Comparison of ENCODE assay signal across 14 mouse cellular contexts in the genomic region with DNA sequence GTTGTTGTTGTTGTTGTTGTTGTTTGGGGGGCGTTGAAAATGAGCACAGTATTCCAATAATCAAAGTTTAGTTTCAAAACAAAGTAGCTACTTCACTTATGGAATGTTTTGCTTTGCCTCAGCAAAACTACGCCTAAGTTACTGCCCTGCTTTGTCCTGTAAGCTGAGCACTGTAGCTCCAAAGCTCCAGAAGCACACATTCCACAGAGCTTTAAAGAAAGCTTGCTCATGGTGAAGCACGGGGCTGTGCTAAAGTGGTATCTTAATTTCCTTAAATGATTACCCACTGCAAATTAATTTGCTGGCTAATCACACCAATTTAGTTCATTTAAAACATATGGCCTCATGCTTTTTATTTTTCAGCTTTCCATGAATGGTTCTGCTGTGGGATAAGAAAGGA. TPM values are rescaled to one million over a fixed set of nuclear protein-coding genes. Genes with fewer than 3 reads are reported as not detected.
DNase-seq lines count a peak whose midpoint lies in the region; ATAC-seq and TF ChIP-seq lines count a peak whose summit lies in the region.
"Had no signal": no experiment of that assay in that cellular context is flagged by ENCODE, and none has a peak within 500 bp of the region (broad histone marks: within the 10 kb centered on the region; RNA-seq: fewer than 3 reads in every experiment).

No protein-coding gene starts in this region.

- peaks cover 93% of the 10 kb centered on the region for H3K27me3 ChIP-seq in midbrain, embryonic 11.5 days (ENCODE audit: control insufficient read depth, insufficient read depth, low read length)
- H3K27me3 ChIP-seq in midbrain, postnatal 0 days (ENCODE audit: insufficient read depth, low read length): peaks cover 79% of the 10 kb centered on the region
- peaks cover 82% of the 10 kb centered on the region for H3K27me3 ChIP-seq in embryonic facial prominence, embryonic 15.5 days
- H3K27me3 ChIP-seq in midbrain, embryonic 14.5 days (ENCODE audit: control insufficient read depth, insufficient read depth, low read length): peaks cover 87% of the 10 kb centered on the region

- DNase-seq in cerebellum, postnatal 10 days: peak; percentile 6 to 30
- DNase-seq in cerebellum, adult 9-11 months: no peak
- DNase-seq in midbrain, embryonic 11.5 days (ENCODE audit: low spot score, missing footprints): peak; percentile 93
- DNase-seq in midbrain, postnatal 0 days (ENCODE audit: low spot score): no peak
- peak; percentile 48 for DNase-seq in midbrain, embryonic 14.5 days
- DNase-seq in ovary, postnatal 10 days (ENCODE audit: low spot score): no peak
- no peak for DNase-seq in frontal cortex, postnatal 10 days (ENCODE audit: low spot score in 2 of 2)

- ATAC-seq in midbrain, embryonic 11.5 days (ENCODE audit: low FRiP score): no peak
- ATAC-seq in midbrain, postnatal 0 days (ENCODE audit: low FRiP score): no peak
- ATAC-seq in embryonic facial prominence, embryonic 15.5 days (ENCODE audit: insufficient number of reproducible peaks, low FRiP score, low TSS enrichment, low read depth): no peak
- ATAC-seq in midbrain, embryonic 14.5 days (ENCODE audit: low FRiP score, low TSS enrichment): no peak

- H3K4me3 ChIP-seq in midbrain, embryonic 11.5 days (ENCODE audit: low read depth, low read length): peak overlapping the region; percentile 10; the same call in 1 of the 2 replicates
- no peak overlapping the region for H3K4me3 ChIP-seq in midbrain, postnatal 0 days (ENCODE audit: low read depth, low read length)
- H3K4me3 ChIP-seq in embryonic facial prominence, embryonic 15.5 days (replicated peaks): peak overlapping the region; percentile 47
- H3K4me3 ChIP-seq in midbrain, embryonic 14.5 days (replicated peaks; ENCODE audit: low read depth, low read length): peak overlapping the region; percentile 39; the same call in 1 of the 2 replicates
- H3K4me3 ChIP-seq: hindbrain, embryonic 13.5 days; liver, embryonic 15.5 days; neural tube, embryonic 13.5 days had no signal

- no peak overlapping the region for H3K27ac ChIP-seq in midbrain, embryonic 11.5 days (ENCODE audit: low read depth, low read length)
- H3K27ac ChIP-seq in midbrain, postnatal 0 days (ENCODE audit: low read depth, low read length): no peak overlapping the region
- H3K27ac ChIP-seq in embryonic facial prominence, embryonic 15.5 days (replicated peaks): no peak overlapping the region
- no peak overlapping the region for H3K27ac ChIP-seq in midbrain, embryonic 14.5 days (replicated peaks; ENCODE audit: low read depth, low read length)
- H3K27ac ChIP-seq: heart, embryonic 13.5 days; hindbrain, embryonic 13.5 days; kidney, postnatal 0 days; liver, embryonic 15.5 days; neural tube, embryonic 13.5 days had no signal

- no peak overlapping the region for H3K4me2 ChIP-seq in midbrain, embryonic 11.5 days
- H3K4me2 ChIP-seq in midbrain, postnatal 0 days (ENCODE audit: low read depth, low read length, poor library complexity, severe bottlenecking): no peak overlapping the region
- H3K4me2 ChIP-seq in embryonic facial prominence, embryonic 15.5 days (replicated peaks): peak overlapping the region; percentile 89; the same call in 1 of the 2 replicates
- H3K4me2 ChIP-seq in midbrain, embryonic 14.5 days (ENCODE audit: low read length): no peak overlapping the region
- H3K4me2 ChIP-seq: hindbrain, embryonic 13.5 days; liver, embryonic 15.5 days; neural tube, embryonic 13.5 days had no signal

- WGBS in midbrain, embryonic 11.5 days: 2% methylated on average over 3 of the region's 3 CpGs
- WGBS in midbrain, postnatal 0 days: 3% methylated on average over 3 of the region's 3 CpGs
- WGBS in embryonic facial prominence, embryonic 15.5 days: 6% methylated on average over 3 of the region's 3 CpGs
- under 1% methylated on average over 3 of the region's 3 CpGs for WGBS in midbrain, embryonic 14.5 days

- H3K9ac ChIP-seq in midbrain, embryonic 11.5 days (ENCODE audit: low read length): 0 out of 2 replicates have a peak overlapping the region, but pooled peaks have one; percentile 1
- no peak overlapping the region for H3K9ac ChIP-seq in midbrain, postnatal 0 days (replicated peaks; ENCODE audit: low read length, poor library complexity, severe bottlenecking)
- H3K9ac ChIP-seq in embryonic facial prominence, embryonic 15.5 days: no peak overlapping the region
- H3K9ac ChIP-seq in midbrain, embryonic 14.5 days (replicated peaks; ENCODE audit: low read length): no peak overlapping the region
- H3K9ac ChIP-seq: heart, embryonic 13.5 days; hindbrain, embryonic 13.5 days; liver, embryonic 15.5 days; neural tube, embryonic 13.5 days had no signal

- H3K4me1 ChIP-seq in midbrain, embryonic 11.5 days (ENCODE audit: control insufficient read depth, insufficient read depth, low read length): peaks cover 15% of the 10 kb centered on the region
- H3K4me1 ChIP-seq in midbrain, postnatal 0 days (ENCODE audit: insufficient read depth, low read length): no peaks in the 10 kb centered on the region
- peaks cover 37% of the 10 kb centered on the region for H3K4me1 ChIP-seq in embryonic facial prominence, embryonic 15.5 days
- H3K4me1 ChIP-seq in midbrain, embryonic 14.5 days (ENCODE audit: control insufficient read depth, insufficient read depth, low read length): peaks cover 9% of the 10 kb centered on the region; the same call in 1 of the 2 replicates

- TF ChIP-seq CTCF in midbrain, postnatal 0 days (IDR thresholded peaks at IDR 0.05): no peak

- H3K36me3 ChIP-seq in midbrain, embryonic 11.5 days (ENCODE audit: control insufficient read depth, insufficient read depth, low read length): no peaks in the 10 kb centered on the region
- H3K36me3 ChIP-seq in midbrain, postnatal 0 days (ENCODE audit: insufficient read depth, low read length): no peaks in the 10 kb centered on the region
- H3K36me3 ChIP-seq in embryonic facial prominence, embryonic 15.5 days: no peaks in the 10 kb centered on the region
- H3K36me3 ChIP-seq in midbrain, embryonic 14.5 days (ENCODE audit: control insufficient read depth, insufficient read depth, low read length): no peaks in the 10 kb centered on the region
- H3K36me3 ChIP-seq: heart, embryonic 13.5 days; hindbrain, embryonic 13.5 days; liver, embryonic 15.5 days; neural tube, embryonic 13.5 days had no signal

- H3K9me3 ChIP-seq in midbrain, embryonic 11.5 days (ENCODE audit: control insufficient read depth, low read length): no peaks in the 10 kb centered on the region
- H3K9me3 ChIP-seq in midbrain, postnatal 0 days (ENCODE audit: low read length): no peaks in the 10 kb centered on the region
- H3K9me3 ChIP-seq in embryonic facial prominence, embryonic 15.5 days (replicated peaks): no peaks in the 10 kb centered on the region
- no peaks in the 10 kb centered on the region for H3K9me3 ChIP-seq in midbrain, embryonic 14.5 days (ENCODE audit: control insufficient read depth, low read length)
- H3K9me3 ChIP-seq: heart, embryonic 13.5 days; hindbrain, embryonic 13.5 days; liver, embryonic 15.5 days; neural tube, embryonic 13.5 days had no signal

RNA-seq across cellular contexts. Expression of gene Pitx2, which starts 1.5 kb away (rescaled TPM):
- polyA plus RNA-seq in midbrain, embryonic 11.5 days (2014; fragmentation: Nextera tagmentation; extraction: Ambion mirVana): 53.7 and 56.3 TPM in 2 replicates
- 10.4 and 13.5 TPM in 2 replicates for total RNA-seq in midbrain, postnatal 0 days (2014; rRNA removed)
- polyA plus RNA-seq in midbrain, postnatal 0 days (2015; fragmentation: Nextera tagmentation; extraction: Ambion mirVana): 28.7 and 29.9 TPM in 2 replicates
- polyA plus RNA-seq in embryonic facial prominence, embryonic 15.5 days (2015; fragmentation: Nextera tagmentation; extraction: Ambion mirVana): 82.5 and 88.3 TPM in 2 replicates
- 27.0 and 27.5 TPM in 2 replicates for polyA plus RNA-seq in midbrain, embryonic 14.5 days (2014; fragmentation: Nextera tagmentation; extraction: Ambion mirVana)
- total RNA-seq: left cerebral cortex, postnatal 36 days had no signal

Comparison
In these comparisons a context has a peak if more than half of its experiments do, and no peak if none do; other contexts are left out.
1. DNase-seq: peak in cerebellum, postnatal 10 days (2 of 2), midbrain, embryonic 11.5 days (single experiment) and midbrain, embryonic 14.5 days (single experiment); none in cerebellum, adult 9-11 months (single experiment), midbrain, postnatal 0 days (single experiment), ovary, postnatal 10 days (single experiment) and frontal cortex, postnatal 10 days (0 of 2).